Mouse (Mus musculus) thymus, adult 2 months (tissue): ENCODE results near the gene Ocm. TPM values are rescaled to one million over a fixed set of nuclear protein-coding genes. Genes with fewer than 3 reads are reported as not detected.
"Not testable (repeated sequence)": the region's sequence is repeated elsewhere in the genome, so short reads cannot be mapped to it uniquely, and the experiment has no call there.

Experiments
- DNase-seq: peaks from one replicate; pipeline ENCODE4 v3.0.0; 2021
- H3K27ac ChIP-seq: fragments of 200-500 bp; 2 replicates; pipeline ENCODE4 v1.5.1; 2012; ENCODE audit warnings: low read length, control low read depth; ENCODE audit not compliant: control insufficient read depth, insufficient read depth
- H3K27me3 ChIP-seq: fragments of 200-500 bp; 2 replicates; pipeline ENCODE4 v1.6.1; 2012; ENCODE audit warnings: mild to moderate bottlenecking, low read length, moderate library complexity, mixed read lengths; ENCODE audit not compliant: control insufficient read depth, insufficient read depth
- H3K36me3 ChIP-seq: fragments of 200-500 bp; 2 replicates; pipeline ENCODE4 v1.6.1; 2012; ENCODE audit warnings: mild to moderate bottlenecking, low read length, moderate library complexity; ENCODE audit not compliant: control insufficient read depth, insufficient read depth
- H3K4me1 ChIP-seq: fragments of 200-500 bp; replicated peaks from 2 replicates; pipeline ENCODE4 v1.6.1; 2012; ENCODE audit warnings: low read length; ENCODE audit not compliant: control insufficient read depth, insufficient read depth
- H3K4me3 ChIP-seq: fragments of 200-500 bp; 2 replicates; pipeline ENCODE4 v1.5.1; 2012; ENCODE audit warnings: mild to moderate bottlenecking, low read length, control low read depth, moderate library complexity; ENCODE audit not compliant: control insufficient read depth, insufficient read depth
- CTCF ChIP-seq: fragments of 200-500 bp; IDR thresholded peaks from 2 replicates; pipeline ENCODE4 v1.5.1; 2012; ENCODE audit warnings: mild to moderate bottlenecking, control low read depth, low read length, moderate library complexity, borderline replicate concordance; ENCODE audit not compliant: control insufficient read depth, poor library complexity, insufficient read depth; ENCODE audit errors: extremely low read depth
- POLR2A ChIP-seq: fragments of 200-500 bp; IDR thresholded peaks from 2 replicates; pipeline ENCODE4 v1.6.1; 2012; ENCODE audit warnings: mild to moderate bottlenecking, low read length, control low read depth, moderate library complexity; ENCODE audit not compliant: control insufficient read depth, poor library complexity, insufficient read depth; ENCODE audit errors: extremely low read depth
- WGBS: fragments of 180-500 bp; shearing (Covaris S2); methylation state at CpG from one replicate; pipeline ENCODE4 v1.1.7; 2018; 5-methylcytosine and 5-hydroxymethylcytosine counted together
- polyA plus RNA-seq: library from polyadenylated mRNA; depleted of rRNA; stranded (reverse); fragments of >200 nt; gene quantifications from 2 replicates; pipeline ENCODE4 v1.2.3, GENCODE M21; 2012

Ocm gene
- polyA plus RNA-seq, 1 experiment: not detected

GRCm38 (mm10) chr5:144039156-144039675 is 12.7 kb upstream of the Ocm start:
- Histone ChIP-seq H3K36me3 (no peaks in the 10 kb centered on the region), H3K27ac (no peak overlapping the region), H3K4me1 (peaks cover 4% of the 10 kb centered on the region), H3K27me3 (no peaks in the 10 kb centered on the region), H3K4me3 (no peak overlapping the region)
- TF ChIP-seq CTCF (no peak), POLR2A (no peak)
- DNase-seq: no peak
- WGBS: 89% methylated on average over 9 of the region's 9 CpGs

- peaks cover 4% of the 10 kb centered on the region for H3K4me1 ChIP-seq
- H3K36me3 ChIP-seq: no peaks in the 10 kb centered on the region
- no peak for DNase-seq
- no peak overlapping the region for H3K27ac ChIP-seq
- 73% methylated on average over 17 of the region's 17 CpGs for whole genome bisulfite sequencing
- H3K4me3 ChIP-seq: no peak overlapping the region
- H3K27me3 ChIP-seq: no peaks in the 10 kb centered on the region
- TF ChIP-seq POLR2A (no peak), CTCF (no peak)
Observed at GRCm38 (mm10) chr5:144036952-144037351, 10.5 kb upstream of the Ocm start.

- Histone ChIP-seq H3K4me3 (no peak overlapping the region), H3K4me1 (no peaks in the 10 kb centered on the region), H3K36me3 (no peaks in the 10 kb centered on the region), H3K27ac (no peak overlapping the region), H3K27me3 (no peaks in the 10 kb centered on the region)
- no peak for TF ChIP-seq POLR2A
- TF ChIP-seq CTCF: no peak
- 87% methylated on average over 7 of the region's 7 CpGs for WGBS
- DNase-seq: no peak
Observed at GRCm38 (mm10) chr5:144034567-144034966, 8.1 kb upstream of the Ocm start.

DNA sequence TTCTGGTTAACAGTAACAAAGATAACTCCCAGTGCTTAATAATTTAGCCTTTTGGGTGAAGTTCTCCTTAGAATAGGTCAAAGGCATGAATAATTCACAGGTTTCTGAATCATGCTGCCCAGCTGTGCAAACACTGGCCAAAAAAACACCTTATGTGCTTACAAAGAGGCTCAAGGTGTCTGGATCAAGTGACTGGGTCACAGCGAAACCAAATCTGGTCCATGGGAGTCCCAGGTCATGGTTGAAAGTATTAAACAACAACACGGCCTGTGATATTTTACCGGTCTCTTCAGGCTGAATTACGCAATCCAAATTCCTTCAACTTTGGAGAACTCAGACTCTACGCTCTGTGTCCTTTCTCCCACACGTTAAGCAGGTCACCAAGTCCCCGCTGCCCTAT is 6.0 kb upstream of the Ocm start:
- Histone ChIP-seq H3K36me3 (no peaks in the 10 kb centered on the region), H3K4me3 (no peak overlapping the region), H3K4me1 (no peaks in the 10 kb centered on the region), H3K27ac (no peak overlapping the region), H3K27me3 (no peaks in the 10 kb centered on the region)
- no peak for DNase-seq
- WGBS: 90% methylated on average over 7 of the region's 7 CpGs
- TF ChIP-seq POLR2A (no peak), CTCF (no peak)

DNA sequence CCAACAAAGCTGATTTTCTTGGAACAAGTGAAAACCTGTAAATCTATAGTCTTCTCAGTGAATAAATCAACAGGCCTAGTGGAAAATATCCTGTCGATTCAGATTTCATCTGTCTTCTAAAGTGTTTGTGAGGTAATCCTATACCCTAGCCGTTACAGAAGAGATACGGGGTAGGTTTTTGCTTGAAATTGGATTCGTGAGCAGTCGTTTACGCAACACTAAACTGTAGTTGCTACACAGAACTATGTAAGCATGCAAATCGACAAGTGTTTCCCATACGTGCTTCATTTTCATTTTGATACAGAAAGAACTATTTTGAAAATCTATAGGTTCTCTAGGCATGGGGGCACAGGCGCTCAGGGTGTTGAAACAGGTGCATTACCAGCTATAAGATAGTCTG is 10.6 kb downstream of the Ocm start:
- Histone ChIP-seq H3K27ac (no peak overlapping the region), H3K36me3 (peaks cover 17% of the 10 kb centered on the region), H3K4me1 (no peaks in the 10 kb centered on the region), H3K27me3 (no peaks in the 10 kb centered on the region), H3K4me3 (no peak overlapping the region)
- 92% methylated on average over 9 of the region's 9 CpGs for WGBS
- TF ChIP-seq CTCF (no peak), POLR2A (no peak)
- no peak for DNase-seq

- Histone ChIP-seq H3K4me1 (no peaks in the 10 kb centered on the region), H3K36me3 (peaks cover 22% of the 10 kb centered on the region), H3K4me3 (no peak overlapping the region), H3K27me3 (no peaks in the 10 kb centered on the region), H3K27ac (no peak overlapping the region)
- DNase-seq: no peak
- TF ChIP-seq POLR2A: no peak
- no peak for TF ChIP-seq CTCF
- WGBS: 80% methylated on average over 3 of the region's 3 CpGs
Observed at GRCm38 (mm10) chr5:144015312-144015650, 11.2 kb downstream of the Ocm start.

- H3K36me3 ChIP-seq: peaks cover 25% of the 10 kb centered on the region
- peak within 1 kb of the TSS; percentile 100 for H3K4me3 ChIP-seq
- no peaks in the 10 kb centered on the region for H3K4me1 ChIP-seq
- WGBS: 4% methylated on average over 47 of the region's 47 CpGs
- no peak within 1 kb of the TSS for H3K27ac ChIP-seq
- TF ChIP-seq CTCF: 0 out of 2 replicates have a peak, but pooled peaks have one; percentile 26
- peak; percentile 34; the same call in 1 of the 2 replicates for TF ChIP-seq POLR2A
- H3K27me3 ChIP-seq: no peaks in the 10 kb centered on the region
- peak; percentile 77 for DNase-seq
Observed at GRCm38 (mm10) chr5:144014551-144015311, 11.7 kb downstream of the Ocm start, which contains the start of gene Ccz1. TSS of gene Ccz1 (minus strand) at chr5:144014877.

GRCm38 (mm10) chr5:144013366-144014134 is 12.9 kb downstream of the Ocm start:
- not testable (repeated sequence) for H3K4me1 ChIP-seq, H3K4me3 ChIP-seq, DNase-seq, H3K27ac ChIP-seq, H3K27me3 ChIP-seq
- peaks cover 37% of the 10 kb centered on the region for H3K36me3 ChIP-seq
- 28% methylated on average over 13 of the region's 13 CpGs for WGBS
